Comparison of ENCODE assay signal across 8 mouse cellular contexts in the genomic region with DNA sequence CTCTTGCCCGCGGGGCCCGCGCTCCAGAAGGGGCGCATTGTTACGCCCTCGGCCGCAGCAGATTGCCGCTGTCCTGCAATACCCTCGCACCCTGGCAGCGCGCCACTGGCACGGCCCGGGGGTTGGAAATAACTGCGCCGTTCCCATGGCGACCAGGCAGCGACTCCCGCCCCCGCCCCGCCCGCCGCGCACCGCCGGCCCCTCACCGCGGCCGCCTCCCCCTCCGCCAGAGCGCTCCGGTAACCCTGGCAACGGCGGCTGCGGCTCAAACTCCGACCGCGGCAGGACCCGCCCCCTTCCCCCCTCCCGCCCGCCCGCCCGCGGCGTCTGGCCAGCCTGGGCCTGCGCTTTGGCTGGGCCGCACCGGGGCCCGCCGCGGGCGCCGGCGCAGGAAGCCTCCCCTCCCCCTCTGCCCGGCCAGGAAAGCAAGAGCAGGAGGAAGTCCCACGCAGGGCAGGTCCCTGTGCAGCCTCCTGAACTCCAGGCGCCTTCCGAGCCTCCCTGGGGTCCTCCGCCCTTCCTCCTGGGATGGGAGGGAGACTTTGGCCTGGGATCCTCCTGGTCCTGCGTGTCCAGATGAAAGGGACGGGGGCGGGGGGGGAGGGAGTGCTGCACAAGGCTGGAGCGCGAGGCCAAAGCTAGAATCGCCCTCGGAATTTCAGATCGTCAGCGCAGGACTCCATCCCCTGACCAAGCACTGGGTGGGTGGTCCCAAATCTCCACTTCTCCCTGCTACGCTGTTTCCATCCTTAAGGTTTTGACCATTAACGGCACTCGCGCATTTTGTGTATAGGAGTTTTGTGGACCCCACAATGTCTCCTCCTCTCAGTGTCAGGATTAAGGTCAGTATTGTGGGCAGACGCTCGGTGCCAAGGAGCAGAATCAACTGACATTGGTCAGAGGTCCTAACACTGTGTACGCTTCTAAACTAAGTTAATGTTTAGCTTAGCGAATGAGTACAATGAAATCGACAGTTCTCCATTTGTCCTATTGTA. TPM values are rescaled to one million over a fixed set of nuclear protein-coding genes. Genes with fewer than 3 reads are reported as not detected.
DNase-seq lines count a peak whose midpoint lies in the region; ATAC-seq and TF ChIP-seq lines count a peak whose summit lies in the region.

No protein-coding gene starts in this region.

- peak; percentile 57 for ATAC-seq in cerebellum, adult (ENCODE audit: insufficient number of reproducible peaks, low FRiP score, low TSS enrichment)
- ATAC-seq in forebrain, postnatal 0 days: peak; percentile 91
- ATAC-seq in lung, postnatal 0 days: peak; percentile 94

- no peak for TF ChIP-seq CTCF in ES-Bruce4 (IDR thresholded peaks at IDR 0.05; ENCODE audit: low read depth, low read length)
- peak; percentile 26; the same call in 1 of the 2 replicates for TF ChIP-seq CTCF in forebrain, postnatal 0 days (IDR thresholded peaks at IDR 0.05; ENCODE audit: low read depth)
- TF ChIP-seq CTCF in lung, postnatal 0 days (IDR thresholded peaks at IDR 0.05): peak; percentile 31

- no peaks in the 10 kb centered on the region for H3K36me3 ChIP-seq in ES-Bruce4 (ENCODE audit: control insufficient read depth, insufficient read depth, low read length, poor library complexity, severe bottlenecking)
- no peaks in the 10 kb centered on the region for H3K36me3 ChIP-seq in forebrain, postnatal 0 days (ENCODE audit: insufficient read depth)
- H3K36me3 ChIP-seq in lung, postnatal 0 days (ENCODE audit: insufficient read depth, low read length): no peaks in the 10 kb centered on the region

- no peaks in the 10 kb centered on the region for H3K9me3 ChIP-seq in ES-Bruce4 (replicated peaks; ENCODE audit: control insufficient read depth, insufficient read depth, low read length, poor library complexity, severe bottlenecking)
- no peaks in the 10 kb centered on the region for H3K9me3 ChIP-seq in forebrain, postnatal 0 days (ENCODE audit: low read length)
- no peaks in the 10 kb centered on the region for H3K9me3 ChIP-seq in lung, postnatal 0 days (ENCODE audit: low read length)

- TF ChIP-seq EP300 in ES-Bruce4 (IDR thresholded peaks at IDR 0.05; ENCODE audit: insufficient read depth, low read depth, low read length): no peak
- peak; percentile 70 for TF ChIP-seq EP300 in lung, postnatal 0 days (IDR thresholded peaks at IDR 0.05)

- 3% methylated on average over 60 of the region's 77 CpGs for WGBS in forebrain, postnatal 0 days
- WGBS in lung, postnatal 0 days: 3% methylated on average over 44 of the region's 77 CpGs

- no peak for TF ChIP-seq POLR2A in ES-Bruce4 (IDR thresholded peaks at IDR 0.05; ENCODE audit: insufficient read depth, low read length)

- H3K27me3 ChIP-seq in ES-Bruce4 (ENCODE audit: control insufficient read depth, insufficient read depth, low read length, poor library complexity, severe bottlenecking): peaks cover 4% of the 10 kb centered on the region; the same call in 1 of the 2 replicates
- no peaks in the 10 kb centered on the region for H3K27me3 ChIP-seq in forebrain, postnatal 0 days (ENCODE audit: insufficient read depth, low read length)
- H3K27me3 ChIP-seq in lung, postnatal 0 days (replicated peaks; ENCODE audit: insufficient read depth, low read length): no peaks in the 10 kb centered on the region

- H3K4me3 ChIP-seq in ES-Bruce4 (ENCODE audit: low read depth, low read length): peak overlapping the region; percentile 84
- peak overlapping the region; percentile 45 for H3K4me3 ChIP-seq in forebrain, postnatal 0 days (ENCODE audit: low read depth, low read length)
- H3K4me3 ChIP-seq in lung, postnatal 0 days (ENCODE audit: low read depth, low read length): peak overlapping the region; percentile 38

- peak overlapping the region; percentile 78 for H3K9ac ChIP-seq in ES-Bruce4 (ENCODE audit: low read depth, poor library complexity, severe bottlenecking)
- H3K9ac ChIP-seq in forebrain, postnatal 0 days: peak overlapping the region; percentile 82
- peak overlapping the region; percentile 58 for H3K9ac ChIP-seq in lung, postnatal 0 days (replicated peaks; ENCODE audit: low read depth)

- peak; percentile 95 for DNase-seq in forebrain, postnatal 0 days
- peak; percentile 98 for DNase-seq in heart, postnatal 4 days
- DNase-seq in layer of hippocampus, postnatal 10 days (ENCODE audit: low spot score in 2 of 2): peak; percentile 95 to 98
- DNase-seq in lung, postnatal 0 days (ENCODE audit: low spot score): peak; percentile 97
- peak; percentile 94 for DNase-seq in ovary, postnatal 10 days (ENCODE audit: low spot score)
- DNase-seq in thymus, postnatal 0 days (ENCODE audit: low spot score): peak; percentile 83

- no peak overlapping the region for H3K27ac ChIP-seq in ES-Bruce4 (ENCODE audit: insufficient read depth, low read length)
- H3K27ac ChIP-seq in forebrain, postnatal 0 days (ENCODE audit: low read depth, low read length): peak overlapping the region; percentile 97
- peak overlapping the region; percentile 84 for H3K27ac ChIP-seq in lung, postnatal 0 days (ENCODE audit: low read length)

- no peaks in the 10 kb centered on the region for H3K4me1 ChIP-seq in ES-Bruce4 (ENCODE audit: control insufficient read depth, insufficient read depth, low read length)
- peaks cover 31% of the 10 kb centered on the region for H3K4me1 ChIP-seq in forebrain, postnatal 0 days (ENCODE audit: insufficient read depth)
- H3K4me1 ChIP-seq in lung, postnatal 0 days (ENCODE audit: insufficient read depth, low read depth, low read length): peaks cover 28% of the 10 kb centered on the region; the same call in 1 of the 2 replicates

- H3K4me2 ChIP-seq in forebrain, postnatal 0 days (ENCODE audit: low read depth): peak overlapping the region; percentile 89
- peak overlapping the region; percentile 71 for H3K4me2 ChIP-seq in lung, postnatal 0 days (replicated peaks; ENCODE audit: low read depth, low read length)

RNA-seq across cellular contexts. Expression of gene Ier5, which starts 15.9 kb away (rescaled TPM):
- polyA plus RNA-seq in ES-Bruce4 (2011; ENCODE audit: insufficient read depth, insufficient read length, low read depth, missing spikeins): 5.9 and 7.7 TPM in 2 replicates
- 46.0 and 47.6 TPM in 2 replicates for total RNA-seq in forebrain, postnatal 0 days (2014; rRNA removed)
- 9.4 and 11.6 TPM in 2 replicates for polyA plus RNA-seq in forebrain, postnatal 0 days (2015; fragmentation: Nextera tagmentation; extraction: Ambion mirVana)
- total RNA-seq in heart, postnatal 4 days (2021): 10 to 100 TPM; 26.1 to 26.6 TPM
- 10 to 100 TPM; 16.5 to 21.5 TPM for total RNA-seq in layer of hippocampus, postnatal 10 days (2021)
- 10.9 and 15.3 TPM in 2 replicates for polyA plus RNA-seq in lung, postnatal 0 days (2015; fragmentation: Nextera tagmentation; extraction: Ambion mirVana)
- 6.4 and 10.8 TPM in 2 replicates for polyA plus RNA-seq in thymus, postnatal 0 days (2015; fragmentation: Nextera tagmentation; extraction: Ambion mirVana)
